Mouse (Mus musculus) stomach, embryonic 15.5 days (tissue): Measurements from ENCODE around the gene Ntsr2. TPM values are rescaled to one million over a fixed set of nuclear protein-coding genes. Genes with fewer than 3 reads are reported as not detected.
"Not testable (repeated sequence)": the region's sequence is repeated elsewhere in the genome, so short reads cannot be mapped to it uniquely, and the experiment has no call there.

Experiments used
- ATAC-seq: fragments of 200-750 bp; cut with Nextera tagmentation; 2 replicates; pipeline ENCODE4 v1.8.0; 2017; ENCODE audit warnings: low read depth, moderate number of reproducible peaks, moderate TSS enrichment; ENCODE audit not compliant: insufficient read depth, low FRiP score
- H3K27ac ChIP-seq: fragments of 300-500 bp; sonication (generic); 2 replicates; pipeline ENCODE4 v1.5.1; 2015; ENCODE audit warnings: mild to moderate bottlenecking, inconsistent platforms
- H3K27me3 ChIP-seq: fragments of 300-500 bp; sonication (generic); replicated peaks from 2 replicates; pipeline ENCODE4 v1.6.1; 2015; ENCODE audit warnings: inconsistent platforms
- H3K36me3 ChIP-seq: fragments of 300-500 bp; sonication (generic); 2 replicates; pipeline ENCODE4 v1.6.1; 2015; ENCODE audit warnings: inconsistent platforms
- H3K4me1 ChIP-seq: fragments of 300-500 bp; sonication (generic); 2 replicates; pipeline ENCODE4 v1.6.1; 2015; ENCODE audit warnings: inconsistent platforms
- H3K4me2 ChIP-seq: fragments of 300-500 bp; sonication (generic); 2 replicates; pipeline ENCODE4 v1.6.1; 2015; ENCODE audit warnings: mild to moderate bottlenecking, inconsistent platforms
- H3K4me3 ChIP-seq: fragments of 300-500 bp; sonication (generic); replicated peaks from 2 replicates; pipeline ENCODE4 v1.5.1; 2015; ENCODE audit warnings: inconsistent platforms
- H3K9ac ChIP-seq: fragments of 300-500 bp; sonication (generic); 2 replicates; pipeline ENCODE4 v1.6.1; 2015; ENCODE audit warnings: inconsistent platforms
- H3K9me3 ChIP-seq: fragments of 300-500 bp; sonication (generic); 2 replicates; pipeline ENCODE4 v1.6.1; 2016; ENCODE audit warnings: inconsistent platforms
- WGBS: fragments of 180-500 bp; shearing (Covaris S2); methylation state at CpG from one replicate; pipeline ENCODE4 v1.1.7; 2015; 5-methylcytosine and 5-hydroxymethylcytosine counted together
- polyA plus RNA-seq: library from polyadenylated mRNA; unstranded; fragments of >200 nt; fragmentation: Nextera tagmentation; extraction: Ambion mirVana; gene quantifications from 2 replicates; pipeline ENCODE4 v1.2.1, GENCODE M21; 2015

Ntsr2 gene
- polyA plus RNA-seq, 1 experiment from 2014 or later = 0.14 TPM

DNA sequence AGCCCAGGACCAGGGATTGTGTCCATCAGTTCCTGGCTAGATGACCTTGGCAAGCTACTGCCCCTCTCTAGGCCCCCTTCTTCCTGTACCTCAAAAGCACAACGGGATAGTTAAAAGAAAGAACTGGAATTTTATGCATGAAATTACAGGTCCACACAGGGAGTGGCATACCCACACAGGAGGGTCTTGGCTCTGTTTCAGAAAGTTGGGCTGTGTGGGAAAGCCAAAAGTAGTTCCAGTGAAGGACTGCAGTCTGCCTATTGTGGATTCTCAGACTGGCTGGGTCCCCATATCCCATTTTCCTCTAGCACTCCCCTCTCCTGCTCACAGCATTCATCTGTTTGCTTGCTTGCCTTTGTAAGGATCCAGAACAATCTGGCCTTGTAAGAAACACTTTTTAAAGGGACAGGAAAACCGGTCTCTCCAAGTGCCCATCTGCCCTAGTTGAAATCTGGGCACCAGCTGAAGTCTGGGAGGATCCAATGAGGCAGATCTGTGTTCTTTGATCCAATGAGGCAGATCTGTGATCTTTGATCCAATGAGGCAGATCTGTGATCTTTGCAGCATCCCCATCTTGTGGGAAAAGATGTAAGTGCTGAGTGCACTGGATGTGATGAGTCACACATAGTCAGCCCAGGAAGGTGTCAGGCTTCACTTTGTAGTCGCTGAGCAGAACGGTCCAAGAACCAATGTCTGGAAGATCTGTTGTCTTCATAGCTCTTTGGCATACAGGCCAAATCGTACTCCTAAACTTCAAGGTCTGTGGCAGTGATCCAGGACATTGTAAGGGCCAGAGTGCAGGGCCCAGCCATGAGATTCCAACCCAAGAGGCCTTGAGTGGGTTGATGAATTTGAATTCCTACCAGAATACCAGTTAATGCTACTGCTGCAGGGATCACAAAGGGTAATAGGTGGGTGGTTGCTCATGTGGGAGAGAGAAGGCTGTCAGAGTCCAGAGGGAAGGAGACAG lies 4.0 kb downstream of the Ntsr2 start:
- peaks cover 7% of the 10 kb centered on the region; the same call in 1 of the 2 replicates for H3K4me1 ChIP-seq
- H3K27me3 ChIP-seq = peaks cover 37% of the 10 kb centered on the region
- WGBS = 73% methylated on average over 5 of the region's 5 CpGs
- ATAC-seq = no peak
- H3K9ac ChIP-seq = no peak overlapping the region
- no peaks in the 10 kb centered on the region for H3K9me3 ChIP-seq
- no peak overlapping the region for H3K4me2 ChIP-seq
- H3K27ac ChIP-seq = no peak overlapping the region
- H3K4me3 ChIP-seq = no peak overlapping the region
- no peaks in the 10 kb centered on the region for H3K36me3 ChIP-seq

DNA sequence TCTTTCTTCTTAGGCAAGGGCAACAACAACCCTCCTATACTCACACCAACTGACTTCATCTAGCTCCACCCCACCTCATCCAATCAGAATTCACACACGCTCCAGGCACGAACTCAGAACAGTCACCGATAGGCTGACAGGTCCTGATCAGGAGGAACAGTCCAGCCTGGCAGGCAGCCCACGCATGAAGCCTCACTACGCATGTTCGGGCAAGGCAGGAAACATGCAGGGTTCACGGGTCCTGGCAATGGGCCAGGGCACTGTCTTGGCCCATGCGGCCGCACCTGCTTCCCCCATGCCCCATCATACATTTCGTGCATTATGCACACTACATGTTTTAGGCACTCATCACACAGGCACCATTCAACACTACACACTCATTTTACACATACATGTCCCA lies 8.3 kb downstream of the Ntsr2 start:
- Histone ChIP-seq H3K4me2 (no peak overlapping the region), H3K4me1 (peaks cover 11% of the 10 kb centered on the region; the same call in 1 of the 2 replicates), H3K27me3 (peaks cover 1% of the 10 kb centered on the region; the same call in 1 of the 2 replicates), H3K9ac (no peak overlapping the region), H3K4me3 (no peak overlapping the region), H3K9me3 (no peaks in the 10 kb centered on the region), H3K36me3 (no peaks in the 10 kb centered on the region), H3K27ac (no peak overlapping the region)
- ATAC-seq = no peak
- WGBS = 80% methylated on average over 10 of the region's 10 CpGs

DNA sequence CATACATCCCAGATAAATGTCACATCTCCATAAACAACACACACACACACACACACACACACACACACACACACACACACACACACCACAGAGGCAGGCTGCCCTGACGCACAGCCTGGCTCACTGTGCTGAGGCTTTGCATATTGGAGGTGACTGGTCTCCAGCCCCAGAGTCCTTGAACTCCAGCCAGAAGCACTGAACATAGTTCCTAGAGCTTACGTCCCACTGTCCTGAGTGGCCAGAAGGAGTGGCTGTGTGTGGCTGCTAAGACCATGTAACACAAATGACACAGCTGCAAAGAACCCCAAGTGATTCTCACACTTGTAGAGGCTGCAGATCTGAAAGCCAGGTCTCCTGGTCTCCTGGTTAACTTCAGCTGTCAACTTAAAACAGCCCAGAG lies 8.8 kb downstream of the Ntsr2 start:
- no peak overlapping the region for H3K4me2 ChIP-seq
- peaks cover 11% of the 10 kb centered on the region; the same call in 1 of the 2 replicates for H3K4me1 ChIP-seq
- no peaks in the 10 kb centered on the region for H3K27me3 ChIP-seq
- H3K9me3 ChIP-seq = no peaks in the 10 kb centered on the region
- H3K9ac ChIP-seq = no peak overlapping the region
- no peak overlapping the region for H3K27ac ChIP-seq
- WGBS = 59% methylated on average over 2 of the region's 2 CpGs
- H3K4me3 ChIP-seq = no peak overlapping the region
- no peaks in the 10 kb centered on the region for H3K36me3 ChIP-seq
- ATAC-seq = no peak

DNA sequence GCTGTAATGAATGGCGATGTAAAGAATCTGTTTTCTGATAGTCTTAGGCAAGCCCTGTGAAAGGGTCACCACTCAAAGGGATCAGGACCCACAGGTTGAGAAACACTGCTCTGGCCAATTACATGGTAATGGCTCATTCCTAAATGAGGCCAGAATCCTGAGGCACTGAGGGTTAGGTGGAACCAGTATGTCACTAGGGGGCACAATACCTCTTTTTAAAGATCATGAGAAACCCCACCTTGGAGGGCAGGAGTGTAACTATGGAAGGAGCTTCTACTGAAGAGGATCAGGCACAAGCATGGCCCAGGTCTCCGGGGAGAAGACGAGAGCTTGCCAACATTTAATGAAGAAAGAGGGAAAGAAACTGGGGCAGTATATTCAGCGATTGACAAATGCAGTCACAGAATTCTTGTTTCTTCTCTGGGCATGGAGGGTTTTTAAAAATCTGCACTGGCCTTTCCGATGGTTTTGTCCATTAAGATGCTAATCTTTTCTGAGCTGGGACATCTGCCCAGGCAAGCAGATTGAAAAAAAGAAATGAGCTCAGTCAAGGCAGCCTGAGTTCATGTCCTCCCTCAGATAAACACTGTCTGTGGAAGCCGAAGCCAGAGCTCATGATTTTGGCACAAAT lies 9.9 kb downstream of the Ntsr2 start:
- no peak overlapping the region for H3K4me2 ChIP-seq
- no peak for ATAC-seq
- no peak overlapping the region for H3K9ac ChIP-seq
- H3K4me1 ChIP-seq = peaks cover 11% of the 10 kb centered on the region; the same call in 1 of the 2 replicates
- WGBS = 40% methylated on average over 6 of the region's 6 CpGs
- H3K27me3 ChIP-seq = no peaks in the 10 kb centered on the region
- no peaks in the 10 kb centered on the region for H3K9me3 ChIP-seq
- H3K36me3 ChIP-seq = no peaks in the 10 kb centered on the region
- H3K27ac ChIP-seq = peak overlapping the region; percentile 49; the same call in 1 of the 2 replicates
- H3K4me3 ChIP-seq = no peak overlapping the region

DNA sequence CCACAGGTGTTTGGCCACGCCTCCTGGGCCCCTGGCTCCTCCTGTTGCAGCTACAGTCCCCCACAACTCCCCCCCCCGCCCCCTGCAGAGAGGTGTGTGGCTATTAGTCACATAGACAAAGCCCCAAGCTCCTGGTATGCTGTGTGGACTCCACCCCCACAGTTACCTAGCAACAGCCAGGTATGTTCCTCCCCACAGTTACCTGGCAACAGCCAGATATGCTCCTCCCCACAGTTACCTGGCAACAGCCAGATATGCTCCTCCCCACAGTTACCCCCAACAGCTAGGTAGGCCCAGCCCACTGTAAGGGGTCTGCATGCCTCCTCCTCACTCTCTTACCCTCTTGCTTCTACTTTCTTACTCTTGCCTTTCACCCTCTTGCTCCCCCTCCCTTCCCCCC lies 11.8 kb downstream of the Ntsr2 start:
- peak; percentile 41; the same call in 1 of the 2 replicates for ATAC-seq
- Histone ChIP-seq H3K27me3 (no peaks in the 10 kb centered on the region), H3K9ac (no peak overlapping the region), H3K4me1 (peaks cover 11% of the 10 kb centered on the region; the same call in 1 of the 2 replicates), H3K9me3 (no peaks in the 10 kb centered on the region), H3K4me3 (no peak overlapping the region), H3K4me2 (no peak overlapping the region), H3K27ac (no peak overlapping the region), H3K36me3 (no peaks in the 10 kb centered on the region)
- 17% methylated on average over 2 of the region's 2 CpGs for WGBS

DNA sequence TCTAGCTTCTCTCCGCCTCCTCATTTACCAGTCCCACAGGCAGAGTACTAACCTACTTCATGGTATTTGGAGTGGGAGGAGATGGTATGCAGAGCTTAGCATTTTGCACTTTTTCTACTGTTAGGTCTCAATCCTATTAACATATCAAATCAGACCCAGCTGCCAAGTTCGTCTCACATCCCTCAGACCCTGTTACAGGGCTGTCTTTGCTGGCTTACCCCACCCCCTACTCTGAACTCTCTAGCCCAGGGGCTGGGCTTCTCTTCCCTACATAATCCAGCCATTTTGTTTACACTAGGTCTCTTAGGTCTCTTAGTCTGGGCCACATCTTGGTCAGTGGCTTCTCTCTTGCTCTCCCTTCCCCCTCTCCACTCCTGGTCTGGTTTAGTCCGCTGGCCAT lies 16.0 kb downstream of the Ntsr2 start:
- no peaks in the 10 kb centered on the region for H3K9me3 ChIP-seq
- H3K36me3 ChIP-seq = no peaks in the 10 kb centered on the region
- no peak overlapping the region for H3K4me3 ChIP-seq
- 68% methylated on average over 3 of the region's 3 CpGs for WGBS
- no peak overlapping the region for H3K4me2 ChIP-seq
- no peak overlapping the region for H3K9ac ChIP-seq
- no peaks in the 10 kb centered on the region for H3K27me3 ChIP-seq
- H3K4me1 ChIP-seq = 0 out of 2 replicates have a peak, but pooled peaks cover 4% of the 10 kb centered on the region
- H3K27ac ChIP-seq = no peak overlapping the region
- no peak for ATAC-seq

DNA sequence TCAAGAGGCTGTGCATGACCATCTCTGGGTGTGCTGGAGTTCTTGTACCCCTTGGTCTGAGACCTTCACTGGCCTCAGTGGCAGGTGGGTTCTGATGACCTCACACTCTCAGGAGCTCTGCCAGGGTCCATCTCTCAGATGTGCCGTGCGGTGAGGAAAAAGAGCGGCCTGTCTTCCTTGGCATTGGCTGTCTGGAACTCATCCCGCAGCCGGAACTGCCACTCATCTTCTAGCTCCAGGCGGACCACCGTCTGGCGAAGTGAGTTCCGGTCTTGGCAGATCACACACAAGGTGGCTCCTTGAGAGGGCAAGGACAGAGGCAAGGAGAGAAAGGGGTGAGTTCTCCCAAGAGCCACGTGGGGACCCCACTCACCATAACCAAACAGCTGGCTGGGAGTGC lies 19.1 kb downstream of the Ntsr2 start:
- ATAC-seq = no peak

DNA sequence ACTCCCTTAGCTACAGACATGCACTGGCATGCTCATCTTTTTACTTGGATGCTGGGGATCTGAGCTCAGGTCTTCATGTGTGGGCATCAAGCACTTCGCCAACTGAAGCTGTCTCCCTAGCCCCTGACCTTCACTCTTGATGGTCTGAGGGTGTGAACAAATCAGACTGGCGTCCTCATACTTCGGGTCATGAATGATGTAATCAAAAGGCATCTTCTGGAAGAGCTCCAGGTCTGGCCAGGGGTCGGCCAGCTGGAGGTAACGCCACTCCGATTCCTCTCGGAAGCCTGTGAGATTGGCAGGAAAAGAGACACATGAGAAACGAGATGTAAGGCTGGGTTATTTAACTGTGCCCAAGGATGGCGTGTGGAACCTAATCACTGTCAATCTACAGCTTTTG lies 37.4 kb downstream of the Ntsr2 start:
- H3K27ac ChIP-seq = no peak overlapping the region
- ATAC-seq = no peak
- H3K4me2 ChIP-seq = no peak overlapping the region
- no peaks in the 10 kb centered on the region for H3K36me3 ChIP-seq
- no peaks in the 10 kb centered on the region for H3K9me3 ChIP-seq
- H3K27me3 ChIP-seq = no peaks in the 10 kb centered on the region
- 86% methylated on average over 9 of the region's 9 CpGs for WGBS
- no peak overlapping the region for H3K9ac ChIP-seq
- no peak overlapping the region for H3K4me3 ChIP-seq
- H3K4me1 ChIP-seq = no peaks in the 10 kb centered on the region

More for the DNA sequence above, 19.1 kb downstream of the Ntsr2 start:
- Histone ChIP-seq H3K9ac (no peak overlapping the region), H3K4me2 (no peak overlapping the region), H3K4me1 (no peaks in the 10 kb centered on the region), H3K9me3 (no peaks in the 10 kb centered on the region), H3K27me3 (no peaks in the 10 kb centered on the region), H3K27ac (no peak overlapping the region), H3K4me3 (no peak overlapping the region), H3K36me3 (no peaks in the 10 kb centered on the region)
- 90% methylated on average over 10 of the region's 10 CpGs for WGBS

DNA sequence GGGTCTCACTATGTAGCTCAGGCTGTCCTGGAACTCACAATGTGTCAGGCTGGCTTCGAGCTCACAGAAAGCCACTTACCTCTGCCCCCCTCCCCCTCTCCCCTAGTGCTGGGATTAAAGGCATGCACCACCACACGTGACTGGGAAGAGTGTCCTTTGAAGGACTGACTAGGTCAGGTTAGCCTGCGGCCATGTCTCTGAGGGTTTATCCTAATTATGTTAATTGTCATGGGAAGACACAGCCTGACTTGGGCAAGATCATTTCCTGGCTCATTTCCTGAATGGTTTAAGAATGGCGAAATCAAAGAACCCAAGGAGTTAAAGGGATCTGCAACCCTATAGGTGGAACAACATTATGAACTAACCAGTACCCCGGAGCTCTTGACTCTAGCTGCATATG lies 41.6 kb downstream of the Ntsr2 start:
- ATAC-seq = no peak
- Histone ChIP-seq H3K4me1 (no peaks in the 10 kb centered on the region), H3K4me2 (no peak overlapping the region), H3K36me3 (no peaks in the 10 kb centered on the region), H3K9me3 (no peaks in the 10 kb centered on the region), H3K9ac (no peak overlapping the region), H3K27me3 (no peaks in the 10 kb centered on the region), H3K4me3 (no peak overlapping the region), H3K27ac (no peak overlapping the region)
- WGBS = 67% methylated on average over 5 of the region's 5 CpGs

DNA sequence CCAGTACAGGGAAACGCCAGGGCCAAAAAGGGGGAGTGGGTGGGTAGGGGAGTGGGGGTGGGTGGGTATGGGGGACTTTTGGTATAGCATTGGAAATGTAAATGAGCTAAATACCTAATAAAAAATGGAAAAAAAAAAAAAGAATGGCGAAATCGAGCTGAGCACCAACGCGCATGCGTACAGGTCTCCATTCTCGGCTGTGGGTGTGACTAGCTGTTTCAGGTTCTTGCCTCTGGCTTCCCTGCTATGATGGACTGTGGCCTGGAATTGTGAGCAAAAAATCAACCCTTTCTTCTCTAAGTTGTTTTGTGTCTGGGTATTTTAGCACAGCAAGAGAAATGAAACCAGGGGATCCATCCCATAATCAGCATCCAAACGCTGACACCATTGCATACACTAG lies 42.1 kb downstream of the Ntsr2 start:
- H3K9me3 ChIP-seq, H3K27me3 ChIP-seq, H3K4me2 ChIP-seq, H3K36me3 ChIP-seq, H3K4me3 ChIP-seq, H3K27ac ChIP-seq, ATAC-seq, H3K9ac ChIP-seq, H3K4me1 ChIP-seq: not testable (repeated sequence)
- 96% methylated on average over 8 of the region's 8 CpGs for WGBS

DNA sequence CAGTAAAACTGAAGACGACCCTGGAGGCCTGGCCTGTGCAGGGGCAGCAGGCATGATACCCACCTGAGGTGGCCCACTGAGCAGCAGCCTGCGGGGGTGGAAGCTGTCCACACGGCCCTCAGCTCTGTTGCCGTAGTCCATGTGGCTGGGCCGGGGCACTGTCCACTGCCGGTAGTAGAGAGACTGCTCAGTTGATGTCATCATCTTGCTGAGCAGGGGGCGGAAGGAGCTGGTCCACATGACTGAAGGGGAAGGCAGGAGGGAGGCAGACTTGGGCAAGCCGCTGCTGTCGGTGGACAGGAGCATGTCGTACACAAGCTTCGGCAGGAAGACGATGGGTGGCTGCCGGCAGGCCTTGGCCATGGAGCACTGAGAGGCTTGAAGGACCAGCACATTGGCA lies 43.0 kb downstream of the Ntsr2 start:
- H3K4me3 ChIP-seq = no peak overlapping the region
- 86% methylated on average over 13 of the region's 13 CpGs for WGBS
- H3K4me2 ChIP-seq = no peak overlapping the region
- ATAC-seq = no peak
- no peaks in the 10 kb centered on the region for H3K9me3 ChIP-seq
- no peak overlapping the region for H3K9ac ChIP-seq
- H3K4me1 ChIP-seq = no peaks in the 10 kb centered on the region
- H3K27ac ChIP-seq = no peak overlapping the region
- H3K36me3 ChIP-seq = no peaks in the 10 kb centered on the region
- no peaks in the 10 kb centered on the region for H3K27me3 ChIP-seq

DNA sequence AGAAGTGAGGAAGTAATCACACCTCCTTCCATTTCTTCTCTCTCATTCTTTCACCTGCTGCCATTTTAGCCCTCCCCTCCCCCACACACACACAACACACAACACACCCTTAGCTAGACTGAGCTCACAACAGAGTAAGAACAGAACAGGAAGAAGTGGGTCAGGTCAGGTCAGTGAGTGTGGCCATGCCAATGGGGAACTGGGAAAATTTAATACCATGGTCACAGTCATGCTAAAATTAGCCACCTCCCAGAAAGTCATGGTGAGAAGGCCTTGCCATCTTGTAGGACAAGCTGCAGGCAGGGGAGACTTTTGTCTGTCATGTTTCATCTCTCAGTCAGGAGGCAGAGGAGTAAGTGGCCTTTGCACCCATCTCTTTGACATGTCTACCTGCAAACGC lies 45.5 kb downstream of the Ntsr2 start:
- H3K9ac ChIP-seq = no peak overlapping the region
- no peaks in the 10 kb centered on the region for H3K36me3 ChIP-seq
- no peaks in the 10 kb centered on the region for H3K4me1 ChIP-seq
- no peaks in the 10 kb centered on the region for H3K9me3 ChIP-seq
- WGBS = 78% methylated on average over 1 of the region's 1 CpGs
- no peak overlapping the region for H3K4me2 ChIP-seq
- ATAC-seq = no peak
- H3K27ac ChIP-seq = no peak overlapping the region
- no peaks in the 10 kb centered on the region for H3K27me3 ChIP-seq
- no peak overlapping the region for H3K4me3 ChIP-seq
